Mouse (Mus musculus) erythroblast, embryonic 14.5 days (primary cell): ENCODE data around the gene Fhl2.

Source experiments
- GATA1 ChIP-seq: IDR thresholded peaks from 2 replicates; pipeline ENCODE4 v1.6.1; 2012; ENCODE audit warnings: low read length, inconsistent platforms, mixed read lengths
- TAL1 ChIP-seq: IDR thresholded peaks from 3 replicates; pipeline ENCODE4 v1.6.1; 2012; ENCODE audit warnings: low read length, inconsistent platforms, mixed read lengths

DNA sequence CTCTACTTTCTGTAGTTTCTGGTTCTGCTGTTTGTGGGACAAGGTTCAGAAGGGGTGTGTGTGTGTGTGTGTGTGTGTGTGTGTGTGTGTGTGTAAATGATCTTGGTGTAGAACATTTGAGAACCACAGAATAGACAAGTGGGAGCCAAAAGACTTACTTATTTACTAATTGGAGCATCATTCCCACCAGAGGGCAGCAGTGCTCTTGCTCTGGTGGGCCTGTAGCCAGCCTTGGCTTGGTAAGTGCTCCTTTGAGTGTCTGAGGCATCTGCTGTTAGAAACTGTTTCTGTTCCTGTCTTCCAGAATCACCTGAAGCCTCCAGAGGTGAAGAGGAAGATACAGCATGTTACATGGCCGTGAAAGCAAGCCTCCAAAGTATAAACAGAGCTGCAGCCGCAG, 83.9 kb downstream of the Fhl2 start:
- TF ChIP-seq GATA1, result no peak
- TF ChIP-seq TAL1, result no peak
